Mouse (Mus musculus) neural tube, embryonic 14.5 days (tissue): ENCODE measurements around the gene Bfsp2. TPM values are rescaled to one million over a fixed set of nuclear protein-coding genes. Genes with fewer than 3 reads are reported as not detected.

Source experiments
- ATAC-seq: fragments of 200-750 bp; cut with Nextera tagmentation; 2 replicates; pipeline ENCODE4 v1.8.0; 2017; ENCODE audit warnings: low read depth, mild to moderate bottlenecking, moderate TSS enrichment, moderate library complexity
- H3K27ac ChIP-seq: fragments of 300-500 bp; sonication (generic); 2 replicates; pipeline ENCODE4 v1.5.1; 2014; ENCODE audit warnings: low read depth, mild to moderate bottlenecking, control low read depth, low read length, moderate library complexity, mixed read lengths
- H3K27me3 ChIP-seq: fragments of 300-500 bp; sonication (generic); 2 replicates; pipeline ENCODE4 v1.6.1; 2014; ENCODE audit warnings: low read length; ENCODE audit not compliant: control insufficient read depth, insufficient read depth
- H3K36me3 ChIP-seq: fragments of 300-500 bp; sonication (generic); 2 replicates; pipeline ENCODE4 v1.6.1; 2014; ENCODE audit warnings: low read length, mixed read lengths; ENCODE audit not compliant: control insufficient read depth, insufficient read depth
- H3K4me1 ChIP-seq: fragments of 300-500 bp; sonication (generic); 2 replicates; pipeline ENCODE4 v1.6.1; 2014; ENCODE audit warnings: low read length; ENCODE audit not compliant: control insufficient read depth, insufficient read depth
- H3K4me2 ChIP-seq: fragments of 300-500 bp; sonication (generic); 2 replicates; pipeline ENCODE4 v1.6.1; 2014; ENCODE audit warnings: mild to moderate bottlenecking, low read depth, low read length, control low read depth
- H3K4me3 ChIP-seq: fragments of 300-500 bp; sonication (generic); 2 replicates; pipeline ENCODE4 v1.5.1; 2014; ENCODE audit warnings: low read depth, low read length, control low read depth, mixed read lengths
- H3K9ac ChIP-seq: fragments of 300-500 bp; sonication (generic); replicated peaks from 2 replicates; pipeline ENCODE4 v1.6.1; 2014; ENCODE audit warnings: low read depth, mild to moderate bottlenecking, control low read depth, low read length, mixed read lengths
- H3K9me3 ChIP-seq: fragments of 300-500 bp; sonication (generic); 2 replicates; pipeline ENCODE4 v1.6.1; 2016; ENCODE audit warnings: low read length; ENCODE audit not compliant: control insufficient read depth
- WGBS: fragments of 180-500 bp; shearing (Covaris S2); extraction: QIAGEN DNeasy Blood & Tissue Kit; methylation state at CpG from one replicate; pipeline ENCODE4 v1.1.7; 2014; 5-methylcytosine and 5-hydroxymethylcytosine counted together
- polyA plus RNA-seq: library from polyadenylated mRNA; unstranded; fragments of >200 nt; fragmentation: Nextera tagmentation; extraction: Ambion mirVana; gene quantifications from 2 replicates; pipeline ENCODE4 v1.2.1, GENCODE M21; 2014

Gene Bfsp2
- polyA plus RNA-seq, 1 experiment from 2014 or later: 2.3 TPM

GRCm38 (mm10) chr9:103408136-103408777, 72.0 kb downstream of the Bfsp2 start:
- no peak overlapping the region for H3K4me3 ChIP-seq

GRCm38 (mm10) chr9:103403331-103403973, 76.8 kb downstream of the Bfsp2 start:
- no peaks in the 10 kb centered on the region for H3K9me3 ChIP-seq
- 0 out of 2 replicates have a peak, but pooled peaks cover 4% of the 10 kb centered on the region for H3K4me1 ChIP-seq
- 69% methylated on average over 4 of the region's 4 CpGs for WGBS
- no peak overlapping the region for H3K4me3 ChIP-seq
- no peak overlapping the region for H3K9ac ChIP-seq
- H3K36me3 ChIP-seq: no peaks in the 10 kb centered on the region
- H3K27ac ChIP-seq: no peak overlapping the region
- H3K4me2 ChIP-seq: no peak overlapping the region
- no peak for ATAC-seq
- H3K27me3 ChIP-seq: no peaks in the 10 kb centered on the region

More at GRCm38 (mm10) chr9:103408136-103408777, 72.0 kb downstream of the Bfsp2 start:
- Histone ChIP-seq H3K9ac (no peak overlapping the region), H3K9me3 (no peaks in the 10 kb centered on the region), H3K4me1 (no peaks in the 10 kb centered on the region), H3K36me3 (no peaks in the 10 kb centered on the region), H3K27ac (no peak overlapping the region), H3K4me2 (no peak overlapping the region), H3K27me3 (no peaks in the 10 kb centered on the region)
- no peak for ATAC-seq
- 48% methylated on average over 4 of the region's 4 CpGs for whole genome bisulfite sequencing

GRCm38 (mm10) chr9:103398509-103399157, 81.6 kb downstream of the Bfsp2 start:
- no peak overlapping the region for H3K4me3 ChIP-seq
- peak; percentile 82; the same call in 1 of the 2 replicates for ATAC-seq

GRCm38 (mm10) chr9:103393256-103393655, 87.0 kb downstream of the Bfsp2 start:
- no peak overlapping the region for H3K27ac ChIP-seq
- no peak for ATAC-seq
- H3K4me2 ChIP-seq: no peak overlapping the region
- H3K9me3 ChIP-seq: no peaks in the 10 kb centered on the region
- H3K4me1 ChIP-seq: no peaks in the 10 kb centered on the region
- WGBS: 88% methylated on average over 11 of the region's 11 CpGs
- H3K9ac ChIP-seq: no peak overlapping the region
- H3K4me3 ChIP-seq: no peak overlapping the region
- no peaks in the 10 kb centered on the region for H3K36me3 ChIP-seq
- no peaks in the 10 kb centered on the region for H3K27me3 ChIP-seq

More at GRCm38 (mm10) chr9:103398509-103399157, 81.6 kb downstream of the Bfsp2 start:
- Histone ChIP-seq H3K4me2 (no peak overlapping the region), H3K36me3 (no peaks in the 10 kb centered on the region), H3K9ac (no peak overlapping the region), H3K27ac (no peak overlapping the region), H3K9me3 (no peaks in the 10 kb centered on the region), H3K4me1 (0 out of 2 replicates have a peak, but pooled peaks cover 4% of the 10 kb centered on the region), H3K27me3 (no peaks in the 10 kb centered on the region)
- 39% methylated on average over 21 of the region's 21 CpGs for WGBS

GRCm38 (mm10) chr9:103391796-103392372, 88.3 kb downstream of the Bfsp2 start:
- 77% methylated on average over 6 of the region's 6 CpGs for WGBS
- H3K9me3 ChIP-seq: no peaks in the 10 kb centered on the region
- H3K4me2 ChIP-seq: no peak overlapping the region
- H3K27ac ChIP-seq: no peak overlapping the region
- H3K4me3 ChIP-seq: no peak overlapping the region
- no peaks in the 10 kb centered on the region for H3K27me3 ChIP-seq
- no peaks in the 10 kb centered on the region for H3K4me1 ChIP-seq
- no peak overlapping the region for H3K9ac ChIP-seq
- H3K36me3 ChIP-seq: no peaks in the 10 kb centered on the region
- no peak for ATAC-seq

- WGBS: 97% methylated on average over 6 of the region's 6 CpGs
These were observed 91.0 kb downstream of the Bfsp2 start for GRCm38 (mm10) chr9:103389261-103389660.

GRCm38 (mm10) chr9:103387011-103387653, 93.1 kb downstream of the Bfsp2 start:
- Histone ChIP-seq H3K4me3 (no peak overlapping the region), H3K27ac (no peak overlapping the region), H3K4me1 (no peaks in the 10 kb centered on the region), H3K36me3 (no peaks in the 10 kb centered on the region), H3K4me2 (no peak overlapping the region), H3K9ac (no peak overlapping the region), H3K9me3 (no peaks in the 10 kb centered on the region), H3K27me3 (no peaks in the 10 kb centered on the region)
- no peak for ATAC-seq
- 66% methylated on average over 10 of the region's 10 CpGs for WGBS

More at GRCm38 (mm10) chr9:103389261-103389660, 91.0 kb downstream of the Bfsp2 start:
- no peak overlapping the region for H3K4me2 ChIP-seq
- H3K9ac ChIP-seq: no peak overlapping the region
- H3K27ac ChIP-seq: no peak overlapping the region
- no peaks in the 10 kb centered on the region for H3K36me3 ChIP-seq
- no peaks in the 10 kb centered on the region for H3K9me3 ChIP-seq
- H3K4me3 ChIP-seq: no peak overlapping the region
- H3K4me1 ChIP-seq: no peaks in the 10 kb centered on the region
- no peak for ATAC-seq
- no peaks in the 10 kb centered on the region for H3K27me3 ChIP-seq

GRCm38 (mm10) chr9:103386573-103386972, 93.6 kb downstream of the Bfsp2 start:
- Histone ChIP-seq H3K27ac (no peak overlapping the region), H3K4me3 (no peak overlapping the region), H3K4me2 (no peak overlapping the region), H3K4me1 (no peaks in the 10 kb centered on the region), H3K36me3 (no peaks in the 10 kb centered on the region), H3K27me3 (no peaks in the 10 kb centered on the region), H3K9ac (no peak overlapping the region), H3K9me3 (no peaks in the 10 kb centered on the region)
- ATAC-seq: no peak
- WGBS: 37% methylated on average over 5 of the region's 5 CpGs
